ENCODE assay signal across 8 mouse cellular contexts in genomic region chr10:79984871-79985270, GRCm38 (mm10). TPM values are rescaled to one million over a fixed set of nuclear protein-coding genes. Genes with fewer than 3 reads are reported as not detected.
A peak's percentile ranks its signal among the peaks of the same experiment; 100 is the strongest.
DNase-seq lines count a peak whose midpoint lies in the region; ATAC-seq lines count a peak whose summit lies in the region.

No protein-coding gene starts in this region.

- H3K27me3 ChIP-seq in hindbrain, embryonic 15.5 days = peaks cover 28% of the 10 kb centered on the region

- under 1% methylated on average over 22 of the region's 22 CpGs for WGBS in hindbrain, embryonic 15.5 days

- ATAC-seq in hindbrain, embryonic 15.5 days (ENCODE audit: low FRiP score, low read depth) = peak; percentile 94

- H3K27ac ChIP-seq in hindbrain, embryonic 15.5 days (replicated peaks) = peak overlapping the region; percentile 93

- H3K9me3 ChIP-seq in hindbrain, embryonic 15.5 days = no peaks in the 10 kb centered on the region

- DNase-seq in T-cell, adult 2 months (ENCODE audit: low spot score) = peak; percentile 96
- peak; percentile 93 to 94 for DNase-seq in cerebellum, postnatal 36 days
- DNase-seq in frontal cortex, postnatal 36 days (ENCODE audit: low spot score in 2 of 2) = peak; percentile 95 to 98
- peak; percentile 99 for DNase-seq in left cerebral cortex, adult 11 months (ENCODE audit: low spot score)
- DNase-seq in lung, postnatal 4 days = peak; percentile 96 to 99
- peak; percentile 94 for DNase-seq in retina, postnatal 7 days (ENCODE audit: low read depth, low spot score)
- DNase-seq in urinary bladder, adult 2 months (ENCODE audit: low spot score) = peak; percentile 79

- peaks cover 54% of the 10 kb centered on the region for H3K4me1 ChIP-seq in hindbrain, embryonic 15.5 days (replicated peaks)

- peak overlapping the region; percentile 84 for H3K9ac ChIP-seq in hindbrain, embryonic 15.5 days

- H3K36me3 ChIP-seq in hindbrain, embryonic 15.5 days = no peaks in the 10 kb centered on the region

- peak overlapping the region; percentile 56 for H3K4me3 ChIP-seq in hindbrain, embryonic 15.5 days

- H3K4me2 ChIP-seq in hindbrain, embryonic 15.5 days = peak overlapping the region; percentile 96

RNA-seq across cellular contexts. Expression of gene Tmem259, which starts 0.7 kb away (rescaled TPM):
- 24.5 and 27.3 TPM in 2 replicates for polyA plus RNA-seq in hindbrain, embryonic 15.5 days (2015; fragmentation: Nextera tagmentation; extraction: Ambion mirVana)
- 135 and 159 TPM in 2 replicates for polyA plus RNA-seq in urinary bladder, adult 2 months (2012; rRNA removed)

RNA-seq across cellular contexts. Expression of gene Cnn2, which starts 3.5 kb away (rescaled TPM):
- 29.4 and 33.6 TPM in 2 replicates for polyA plus RNA-seq in hindbrain, embryonic 15.5 days (2015; fragmentation: Nextera tagmentation; extraction: Ambion mirVana)
- polyA plus RNA-seq in urinary bladder, adult 2 months (2012; rRNA removed) = 173 and 185 TPM in 2 replicates

RNA-seq across cellular contexts. Expression of gene Abca7, which starts 11.4 kb away (rescaled TPM):
- 4.8 and 5.4 TPM in 2 replicates for polyA plus RNA-seq in hindbrain, embryonic 15.5 days (2015; fragmentation: Nextera tagmentation; extraction: Ambion mirVana)
- polyA plus RNA-seq in urinary bladder, adult 2 months (2012; rRNA removed) = 7.5 and 9.2 TPM in 2 replicates

RNA-seq across cellular contexts. Expression of gene Grin3b, which starts 14.4 kb away (rescaled TPM):
- 0.29 and 0.34 TPM in 2 replicates for polyA plus RNA-seq in hindbrain, embryonic 15.5 days (2015; fragmentation: Nextera tagmentation; extraction: Ambion mirVana)
- polyA plus RNA-seq in urinary bladder, adult 2 months (2012; rRNA removed) = 0.04 TPM in 1 of 2 replicates, not detected in the other

RNA-seq across cellular contexts. Expression of gene Wdr18, which starts 24.9 kb away (rescaled TPM):
- polyA plus RNA-seq in hindbrain, embryonic 15.5 days (2015; fragmentation: Nextera tagmentation; extraction: Ambion mirVana) = 93.6 and 94.7 TPM in 2 replicates
- 23.5 and 25.0 TPM in 2 replicates for polyA plus RNA-seq in urinary bladder, adult 2 months (2012; rRNA removed)

Comparison
In these comparisons a context has a peak if more than half of its experiments do, and no peak if none do; other contexts are left out.
1. Peak in every context shown above with its lines: DNase-seq, ATAC-seq, H3K4me3 ChIP-seq and H3K27ac ChIP-seq.